Mouse (Mus musculus) adipose tissue, adult 10 weeks (tissue): ENCODE results near the gene Sorcs3. TPM values are rescaled to one million over a fixed set of nuclear protein-coding genes. Genes with fewer than 3 reads are reported as not detected.

Experiments
- polyA plus RNA-seq: library from polyadenylated mRNA; stranded (reverse); fragments of 350-450 nt; fragmentation: Illumina TruSeq; extraction: RNeasy Lipid Tissue Mini Kit (QIAGEN cat#74804); gene quantifications from one replicate; pipeline ENCODE4 v1.2.3, GENCODE M21; 2014; ENCODE audit warnings: low read depth, low replicate concordance

Sorcs3 gene
- polyA plus RNA-seq, result 0.17 TPM

DNA sequence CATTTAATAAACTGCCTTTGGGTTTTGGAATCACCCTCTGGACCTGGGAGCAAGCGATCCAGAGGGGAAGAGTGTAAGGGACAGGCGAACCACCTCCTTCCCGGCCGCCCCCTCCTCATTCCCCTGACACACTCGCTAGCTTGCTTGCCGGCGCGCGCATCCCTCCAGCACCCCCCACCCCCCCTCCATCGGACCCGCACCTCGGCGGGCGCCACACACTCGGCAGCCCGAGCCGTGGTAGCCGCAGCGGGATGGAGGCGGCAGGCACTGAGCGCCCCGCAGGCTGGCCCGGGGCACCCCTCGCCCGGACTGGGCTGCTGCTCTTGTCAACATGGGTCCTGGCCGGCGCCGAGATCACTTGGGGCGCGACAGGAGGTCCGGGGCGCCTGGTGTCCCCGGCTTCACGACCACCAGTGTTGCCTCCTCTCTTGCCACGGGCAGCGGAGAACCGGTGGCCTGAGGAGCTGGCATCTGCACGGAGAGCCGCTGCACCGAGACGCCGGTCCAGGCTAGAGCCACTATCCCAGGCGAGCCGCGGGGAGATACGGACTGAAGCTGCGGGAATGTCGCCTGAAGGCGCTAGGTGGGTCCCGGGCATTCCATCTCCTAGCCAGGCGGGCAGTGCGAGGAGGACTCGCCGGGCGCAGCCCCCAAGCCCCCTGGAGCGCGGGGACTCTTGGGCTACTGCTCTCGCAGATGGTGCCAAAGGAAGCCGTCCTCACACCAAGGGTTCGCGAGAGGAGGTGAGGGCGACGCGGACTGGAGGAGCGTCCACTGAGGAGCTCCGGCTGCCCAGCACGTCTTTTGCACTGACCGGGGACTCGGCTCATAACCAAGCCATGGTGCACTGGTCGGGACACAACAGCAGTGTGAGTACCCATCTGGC is at the start of gene Sorcs3:
Gene Sorcs3, plus strand, starts transcription at position 97 of the 886 bp plus-strand sequence.

